Mouse (Mus musculus) kidney, adult 2 months (tissue): ENCODE data around the gene Fate1.

ENCODE experiments used
- CTCF ChIP-seq: fragments of 200-500 bp; conservative IDR thresholded peaks from 2 replicates; pipeline ENCODE4 v1.5.1; 2011; ENCODE audit warnings: low read depth, mild to moderate bottlenecking, control low read depth, low read length, moderate library complexity, mixed read lengths; ENCODE audit not compliant: insufficient read depth, insufficient read length
- POLR2A ChIP-seq: fragments of 200-500 bp; IDR thresholded peaks from one replicate; pipeline ENCODE4 v1.6.1; 2011; ENCODE audit warnings: low read depth, low read length, control low read depth

- TF ChIP-seq POLR2A, result no peak
- TF ChIP-seq CTCF, result peak; percentile 40
Measured at GRCm38 (mm10) chrX:72012804-72013203, 40.0 kb downstream of the Fate1 start.
